Mouse (Mus musculus) embryo, embryonic 11.5 days (tissue): ENCODE measurements around the gene Phospho2.

ENCODE experiments used
- DNase-seq: peaks from one replicate; pipeline ENCODE4 v3.0.0-alpha.2; 2012; ENCODE audit warnings: low read depth, low spot score

The Phospho2 gene

GRCm38 (mm10) chr2:69823129-69823677 lies 33.8 kb downstream of the Phospho2 start:
- DNase-seq: no peak

- DNase-seq: no peak
Observed at GRCm38 (mm10) chr2:69825898-69826297, 36.5 kb downstream of the Phospho2 start.

DNA sequence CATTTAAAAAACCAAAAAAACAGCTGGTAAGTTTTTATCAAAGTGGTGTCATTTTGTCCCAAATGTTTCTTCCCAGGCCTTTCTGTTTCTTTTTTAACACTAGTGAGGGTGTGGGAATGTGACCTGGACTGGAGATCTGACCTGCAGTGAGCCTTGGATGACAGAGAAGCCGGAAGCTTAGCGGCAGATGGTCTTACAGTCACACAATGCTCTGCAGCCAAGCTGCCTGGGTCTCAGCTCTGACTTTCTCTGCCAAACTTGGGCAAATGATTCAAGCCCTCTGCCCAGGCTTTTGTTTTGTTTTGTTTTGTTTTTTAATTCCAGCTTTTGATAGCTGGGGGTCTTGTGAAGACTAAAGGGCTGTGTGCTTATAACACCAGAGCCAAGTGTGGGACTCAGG lies 37.0 kb downstream of the Phospho2 start:
- no peak for DNase-seq

GRCm38 (mm10) chr2:69828031-69828430 lies 38.6 kb downstream of the Phospho2 start:
- no peak for DNase-seq

DNA sequence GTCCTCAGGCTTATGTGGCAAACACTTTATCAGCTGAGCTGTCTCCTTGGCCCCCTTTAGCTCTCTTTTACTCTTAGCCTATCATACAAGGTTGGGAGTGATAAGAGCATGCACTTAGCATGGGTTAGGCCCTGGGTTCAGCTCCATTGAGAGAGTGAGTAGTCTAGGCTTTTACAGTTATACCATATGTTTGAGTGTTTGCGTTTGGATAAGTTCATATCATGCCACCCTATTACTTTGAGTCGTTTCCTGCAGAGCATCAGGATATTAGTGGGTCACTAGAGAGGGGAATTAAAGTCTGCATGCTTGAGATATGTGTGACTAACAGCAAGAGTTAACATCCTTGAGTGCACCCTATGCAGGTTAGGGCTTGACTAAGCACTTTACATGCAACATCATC lies 40.3 kb downstream of the Phospho2 start:
- no peak for DNase-seq

DNA sequence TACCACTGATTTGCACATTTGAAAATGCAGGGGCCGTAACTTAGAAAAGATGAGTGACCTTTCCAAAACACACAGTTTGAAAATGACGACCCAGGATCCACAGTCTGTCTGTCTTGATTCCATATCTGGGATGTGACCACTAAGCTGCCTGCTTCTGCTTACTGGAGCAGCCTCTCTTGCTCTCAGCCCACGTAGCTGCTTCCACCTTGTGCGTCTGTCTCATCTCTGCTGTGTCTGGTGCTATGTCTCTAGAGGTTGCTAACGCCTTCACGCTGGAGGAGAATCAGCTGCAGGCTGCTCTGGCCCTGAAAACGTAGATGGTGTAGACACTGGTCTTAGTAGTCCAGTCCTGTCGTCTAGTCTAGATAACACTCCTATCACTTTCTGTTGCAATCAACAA lies 40.7 kb downstream of the Phospho2 start:
- DNase-seq: no peak

DNA sequence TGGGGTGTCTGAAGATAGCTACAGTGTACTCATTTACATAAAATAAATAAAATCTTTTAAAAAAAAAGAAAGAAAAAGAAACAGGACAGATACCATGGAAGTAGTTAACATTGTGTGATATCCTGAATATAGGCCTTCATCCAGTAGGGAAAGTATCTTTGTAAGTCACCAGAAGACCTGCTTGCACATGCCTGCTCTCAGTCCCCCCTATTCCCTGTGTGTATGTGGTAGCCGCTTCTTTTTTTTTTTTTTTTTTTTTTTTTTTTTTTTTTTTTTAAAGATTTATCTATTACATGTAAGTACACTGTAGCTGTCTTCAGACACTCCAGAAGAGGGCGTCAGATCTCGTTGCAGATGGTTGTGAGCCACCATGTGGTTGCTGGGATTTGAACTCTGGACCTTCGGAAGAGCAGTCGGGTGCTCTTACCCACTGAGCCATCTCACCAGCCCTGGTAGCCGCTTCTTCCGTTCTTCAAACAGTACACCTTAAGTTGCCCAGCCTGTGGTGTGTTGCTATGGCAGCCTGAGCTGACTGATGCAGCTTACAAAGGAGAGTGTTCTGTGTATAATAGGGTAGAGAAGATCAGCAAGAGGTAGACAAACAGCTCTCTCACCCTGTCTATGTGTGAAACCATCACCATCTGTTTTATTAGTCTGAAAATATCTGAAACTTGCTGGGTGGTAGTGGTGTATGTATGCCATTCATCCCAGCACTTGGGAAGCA lies 48.0 kb downstream of the Phospho2 start:
- no peak for DNase-seq

DNA sequence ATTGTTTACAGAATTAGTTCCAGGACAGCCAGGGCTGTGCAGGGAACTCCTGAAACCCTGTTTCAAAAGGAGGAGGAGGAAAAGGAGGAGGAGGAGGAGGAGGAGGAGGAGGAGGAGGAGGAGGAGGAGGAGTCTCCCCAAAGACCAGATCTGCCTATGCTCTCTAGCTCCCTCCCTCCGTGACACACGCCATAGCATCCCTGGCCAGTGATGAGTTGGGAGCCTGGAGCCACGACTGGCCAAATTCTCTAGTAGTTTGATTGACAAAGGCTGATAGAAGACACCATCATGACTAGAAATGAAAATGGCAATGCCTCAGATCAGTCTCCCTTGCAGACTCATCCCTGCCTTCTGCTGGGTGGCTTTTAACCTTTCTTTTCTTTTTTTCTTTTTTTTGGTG lies 48.6 kb downstream of the Phospho2 start:
- no peak for DNase-seq

GRCm38 (mm10) chr2:69838707-69839106 lies 49.3 kb downstream of the Phospho2 start:
- no peak for DNase-seq

DNA sequence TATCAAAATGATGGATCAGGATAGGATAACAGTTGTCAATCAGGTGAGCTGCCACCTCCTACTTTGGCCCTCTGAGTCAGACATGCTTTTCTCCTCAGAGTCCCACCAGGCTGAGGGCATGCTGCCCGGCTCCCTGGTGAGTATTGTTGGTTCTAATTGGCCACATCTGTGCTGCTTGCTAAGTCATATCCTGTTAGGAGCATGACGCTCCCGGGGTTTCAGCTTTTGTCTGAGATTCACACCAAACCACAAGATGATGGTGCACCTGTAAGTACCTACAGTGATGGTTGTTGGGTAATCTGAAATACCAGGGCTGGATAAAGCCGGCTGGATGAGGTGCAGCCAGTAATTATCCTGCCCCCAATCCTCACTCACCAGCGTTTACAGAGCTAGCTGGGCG lies 50.8 kb downstream of the Phospho2 start:
- no peak for DNase-seq

GRCm38 (mm10) chr2:69849215-69849614 lies 59.8 kb downstream of the Phospho2 start:
- DNase-seq: no peak
